Mouse (Mus musculus): ENCODE results near the gene Cd6. TPM values are rescaled to one million over a fixed set of nuclear protein-coding genes. Genes with fewer than 3 reads are reported as not detected.

Cd6 gene
- polyA plus RNA-seq (2012; ENCODE audit: insufficient read depth, insufficient read length, low replicate concordance, missing spikeins) = not detected in 2 replicates

GRCm38 (mm10) chr19:10829436-10830175 lies at the start of gene Cd6:
Gene Cd6, minus strand, starts transcription at chr19:10830058.
- no peak within 1 kb of the TSS for H3K4me3 ChIP-seq (ENCODE audit: insufficient read depth, low read depth, low read length)
- TF ChIP-seq CTCF (IDR thresholded peaks at IDR 0.05; ENCODE audit: insufficient read depth, low read depth, low read length) (no peak), POLR2A (IDR thresholded peaks at IDR 0.05; ENCODE audit: insufficient read depth, low read depth, low read length) (no peak)
- 91% methylated on average over 16 of the region's 16 CpGs for WGBS
- H3K27ac ChIP-seq (ENCODE audit: insufficient read depth, low read depth, low read length) = no peak within 1 kb of the TSS
- no peaks in the 10 kb centered on the region for H3K4me1 ChIP-seq (ENCODE audit: control insufficient read depth, insufficient read depth, low read length)

DNA sequence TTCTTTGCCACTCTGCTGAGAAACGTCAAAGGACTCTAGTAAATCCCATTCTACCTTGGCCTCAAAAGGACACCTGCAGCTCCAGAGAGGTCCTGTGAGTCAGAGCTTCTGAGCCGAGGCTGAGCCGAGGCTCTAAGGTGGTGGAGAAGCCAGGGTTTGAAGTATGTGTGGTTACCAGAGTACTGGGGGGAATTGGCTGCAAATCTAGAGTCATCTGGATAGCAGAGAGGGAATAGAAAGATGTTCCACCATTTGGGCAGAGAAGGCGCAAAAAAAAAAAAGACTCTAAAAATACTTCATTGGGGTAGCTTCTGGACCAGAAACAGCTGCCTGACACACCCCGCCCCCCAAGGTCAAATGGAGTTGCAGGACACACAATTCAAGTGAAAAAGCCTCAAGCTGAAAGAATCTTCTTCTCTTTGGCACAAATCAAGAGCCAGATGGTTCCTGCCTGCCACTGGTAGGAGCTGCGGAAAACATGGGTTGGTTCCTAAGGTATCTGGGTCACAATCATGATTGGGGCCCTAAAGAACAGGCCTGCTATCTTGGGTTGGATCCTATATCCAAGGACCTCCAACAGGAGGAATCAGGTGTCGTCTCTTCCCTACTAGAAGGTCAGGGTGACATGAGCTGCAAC lies 48.5 kb upstream of the Cd6 start:
- TF ChIP-seq CTCF (IDR thresholded peaks at IDR 0.05; ENCODE audit: insufficient read depth, low read depth, low read length) (no peak), POLR2A (IDR thresholded peaks at IDR 0.05; ENCODE audit: insufficient read depth, low read depth, low read length) (no peak)
- Histone ChIP-seq H3K4me3 (ENCODE audit: insufficient read depth, low read depth, low read length) (no peak overlapping the region), H3K27ac (ENCODE audit: insufficient read depth, low read depth, low read length) (no peak overlapping the region)

DNA sequence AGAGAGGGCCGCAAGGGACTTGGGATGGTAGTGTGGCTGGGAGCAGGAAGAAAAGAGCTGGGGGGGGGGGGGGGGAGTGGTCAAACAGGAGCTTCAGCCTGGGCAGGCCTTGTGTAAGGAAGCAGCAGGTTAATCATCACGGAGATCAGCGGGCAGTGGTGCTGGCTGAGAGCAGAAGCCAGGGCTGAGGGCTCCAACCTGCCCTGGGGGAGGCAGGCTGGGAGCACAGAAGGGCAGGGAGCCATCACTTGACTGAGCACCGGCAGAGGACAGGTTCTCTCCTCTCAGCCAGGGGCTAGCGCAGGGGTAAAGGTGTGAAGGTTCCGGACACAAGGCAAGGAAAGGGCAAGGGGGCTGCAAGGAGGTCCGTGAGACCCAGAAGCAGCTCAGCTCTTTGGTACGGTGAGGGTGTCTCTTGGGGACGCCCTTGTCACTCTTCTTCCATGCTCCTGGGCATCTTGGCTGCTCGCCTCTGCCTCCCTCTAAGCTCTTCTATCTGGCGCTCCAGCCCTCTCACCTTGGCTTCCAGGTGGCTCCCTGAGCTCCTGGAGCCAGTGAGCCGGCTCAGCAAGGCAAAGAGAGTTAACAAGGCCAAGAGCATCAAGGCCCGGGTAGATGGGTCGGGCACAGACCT lies 41.6 kb upstream of the Cd6 start:
- WGBS = 85% methylated on average over 14 of the region's 14 CpGs
- H3K27ac ChIP-seq (ENCODE audit: insufficient read depth, low read depth, low read length) = no peak overlapping the region
- H3K4me1 ChIP-seq (ENCODE audit: control insufficient read depth, insufficient read depth, low read length) = peaks cover 11% of the 10 kb centered on the region
- TF ChIP-seq POLR2A (IDR thresholded peaks at IDR 0.05; ENCODE audit: insufficient read depth, low read depth, low read length) (no peak), CTCF (IDR thresholded peaks at IDR 0.05; ENCODE audit: insufficient read depth, low read depth, low read length) (no peak)
- H3K4me3 ChIP-seq (ENCODE audit: insufficient read depth, low read depth, low read length) = no peak overlapping the region

More for the DNA sequence above, 48.5 kb upstream of the Cd6 start:
- H3K4me1 ChIP-seq (ENCODE audit: control insufficient read depth, insufficient read depth, low read length) = peaks cover 8% of the 10 kb centered on the region
- WGBS = 86% methylated on average over 7 of the region's 7 CpGs

- Histone ChIP-seq H3K4me3 (ENCODE audit: insufficient read depth, low read depth, low read length) (no peak overlapping the region), H3K4me1 (ENCODE audit: control insufficient read depth, insufficient read depth, low read length) (peaks cover 11% of the 10 kb centered on the region), H3K27ac (ENCODE audit: insufficient read depth, low read depth, low read length) (no peak overlapping the region)
- TF ChIP-seq POLR2A (IDR thresholded peaks at IDR 0.05; ENCODE audit: insufficient read depth, low read depth, low read length) = no peak
- no peak for TF ChIP-seq CTCF (IDR thresholded peaks at IDR 0.05; ENCODE audit: insufficient read depth, low read depth, low read length)
- 84% methylated on average over 3 of the region's 3 CpGs for WGBS
Observed at GRCm38 (mm10) chr19:10870676-10871075, 40.8 kb upstream of the Cd6 start.

- peak within 1 kb of the TSS; percentile 14; the same call in 1 of the 2 replicates for H3K27ac ChIP-seq (ENCODE audit: insufficient read depth, low read depth, low read length)
- peak within 1 kb of the TSS; percentile 61 for H3K4me3 ChIP-seq (ENCODE audit: insufficient read depth, low read depth, low read length)
- WGBS = 6% methylated on average over 8 of the region's 8 CpGs
- TF ChIP-seq CTCF (IDR thresholded peaks at IDR 0.05; ENCODE audit: insufficient read depth, low read depth, low read length) (no peak), POLR2A (IDR thresholded peaks at IDR 0.05; ENCODE audit: insufficient read depth, low read depth, low read length) (no peak; the same call in 1 of the 2 replicates)
- peaks cover 11% of the 10 kb centered on the region for H3K4me1 ChIP-seq (ENCODE audit: control insufficient read depth, insufficient read depth, low read length)
Observed at GRCm38 (mm10) chr19:10869886-10870527, 40.1 kb upstream of the Cd6 start, which contains the start of gene Tmem132a. Gene Tmem132a, minus strand, starts transcription at chr19:10869940.

- TF ChIP-seq CTCF (IDR thresholded peaks at IDR 0.05; ENCODE audit: insufficient read depth, low read depth, low read length) (no peak), POLR2A (IDR thresholded peaks at IDR 0.05; ENCODE audit: insufficient read depth, low read depth, low read length) (peak; percentile 90)
- WGBS = 0% methylated on average over 43 of the region's 43 CpGs
- peaks cover 11% of the 10 kb centered on the region for H3K4me1 ChIP-seq (ENCODE audit: control insufficient read depth, insufficient read depth, low read length)
- H3K27ac ChIP-seq (ENCODE audit: insufficient read depth, low read depth, low read length) = peak overlapping the region; percentile 14; the same call in 1 of the 2 replicates
- peak overlapping the region; percentile 61 for H3K4me3 ChIP-seq (ENCODE audit: insufficient read depth, low read depth, low read length)
Observed at GRCm38 (mm10) chr19:10869241-10869885, 39.5 kb upstream of the Cd6 start.

- Histone ChIP-seq H3K4me3 (ENCODE audit: insufficient read depth, low read depth, low read length) (peak overlapping the region; percentile 61), H3K4me1 (ENCODE audit: control insufficient read depth, insufficient read depth, low read length) (peaks cover 11% of the 10 kb centered on the region), H3K27ac (ENCODE audit: insufficient read depth, low read depth, low read length) (no peak overlapping the region)
- WGBS = under 1% methylated on average over 17 of the region's 17 CpGs
- TF ChIP-seq POLR2A (IDR thresholded peaks at IDR 0.05; ENCODE audit: insufficient read depth, low read depth, low read length) (no peak), CTCF (IDR thresholded peaks at IDR 0.05; ENCODE audit: insufficient read depth, low read depth, low read length) (no peak)
Observed at GRCm38 (mm10) chr19:10868623-10869141, 38.8 kb upstream of the Cd6 start.
